Mouse (Mus musculus): ENCODE results near the gene Tex26. TPM values are rescaled to one million over a fixed set of nuclear protein-coding genes. Genes with fewer than 3 reads are reported as not detected.
A peak's percentile ranks its signal among the peaks of the same experiment; 100 is the strongest.

The Tex26 gene
- polyA plus RNA-seq, 1 experiment from 2014 or later = 3.0 TPM

GRCm38 (mm10) chr5:149514087-149514671 is 74.7 kb downstream of the Tex26 start:
- H3K36me3 ChIP-seq (ENCODE audit: insufficient read depth, low read length) = no peaks in the 10 kb centered on the region
- ATAC-seq = peak; percentile 73

GRCm38 (mm10) chr5:149514890-149515289 is 75.4 kb downstream of the Tex26 start:
- H3K4me1 ChIP-seq (ENCODE audit: insufficient read depth, low read depth, low read length) = peaks cover 7% of the 10 kb centered on the region; the same call in 1 of the 2 replicates
- WGBS = 35% methylated on average over 3 of the region's 3 CpGs
- DNase-seq (ENCODE audit: low spot score) (no peak), ATAC-seq (no peak)
- no peak overlapping the region for H3K27ac ChIP-seq (ENCODE audit: low read length)
- no peaks in the 10 kb centered on the region for H3K36me3 ChIP-seq (ENCODE audit: insufficient read depth, low read length)
- no peaks in the 10 kb centered on the region for H3K9me3 ChIP-seq (ENCODE audit: low read length)
- no peaks in the 10 kb centered on the region for H3K27me3 ChIP-seq (replicated peaks; ENCODE audit: insufficient read depth, low read length)
- H3K4me3 ChIP-seq (ENCODE audit: low read depth, low read length) = no peak overlapping the region
- H3K9ac ChIP-seq (replicated peaks; ENCODE audit: low read depth) = no peak overlapping the region
- no peak overlapping the region for H3K4me2 ChIP-seq (replicated peaks; ENCODE audit: low read depth, low read length)
- no peak for TF ChIP-seq CTCF (IDR thresholded peaks at IDR 0.05)
- no peak for TF ChIP-seq EP300 (IDR thresholded peaks at IDR 0.05)

More at GRCm38 (mm10) chr5:149514087-149514671, 74.7 kb downstream of the Tex26 start:
- H3K9ac ChIP-seq (replicated peaks; ENCODE audit: low read depth) = no peak overlapping the region
- H3K4me2 ChIP-seq (replicated peaks; ENCODE audit: low read depth, low read length) = peak overlapping the region; percentile 46
- no peaks in the 10 kb centered on the region for H3K9me3 ChIP-seq (ENCODE audit: low read length)
- peak; percentile 72 for DNase-seq (ENCODE audit: low spot score)
- peaks cover 7% of the 10 kb centered on the region; the same call in 1 of the 2 replicates for H3K4me1 ChIP-seq (ENCODE audit: insufficient read depth, low read depth, low read length)
- no peaks in the 10 kb centered on the region for H3K27me3 ChIP-seq (replicated peaks; ENCODE audit: insufficient read depth, low read length)
- TF ChIP-seq EP300 (IDR thresholded peaks at IDR 0.05) (no peak), CTCF (IDR thresholded peaks at IDR 0.05) (peak; percentile 42)
- H3K27ac ChIP-seq (ENCODE audit: low read length) = peak overlapping the region; percentile 7; the same call in 1 of the 2 replicates
- H3K4me3 ChIP-seq (ENCODE audit: low read depth, low read length) = no peak overlapping the region
- WGBS = 3% methylated on average over 14 of the region's 14 CpGs

GRCm38 (mm10) chr5:149517116-149517515 is 77.7 kb downstream of the Tex26 start:
- no peak overlapping the region for H3K9ac ChIP-seq (replicated peaks; ENCODE audit: low read depth)
- TF ChIP-seq EP300 (IDR thresholded peaks at IDR 0.05) (no peak), CTCF (IDR thresholded peaks at IDR 0.05) (no peak)
- no peak overlapping the region for H3K4me3 ChIP-seq (ENCODE audit: low read depth, low read length)
- no peaks in the 10 kb centered on the region for H3K36me3 ChIP-seq (ENCODE audit: insufficient read depth, low read length)
- ATAC-seq (no peak), DNase-seq (ENCODE audit: low spot score) (no peak)
- WGBS = 54% methylated on average over 6 of the region's 6 CpGs
- no peaks in the 10 kb centered on the region for H3K27me3 ChIP-seq (replicated peaks; ENCODE audit: insufficient read depth, low read length)
- no peak overlapping the region for H3K27ac ChIP-seq (ENCODE audit: low read length)
- no peaks in the 10 kb centered on the region for H3K9me3 ChIP-seq (ENCODE audit: low read length)
- H3K4me2 ChIP-seq (replicated peaks; ENCODE audit: low read depth, low read length) = no peak overlapping the region
- H3K4me1 ChIP-seq (ENCODE audit: insufficient read depth, low read depth, low read length) = peaks cover 7% of the 10 kb centered on the region; the same call in 1 of the 2 replicates

Other genes with a start within 250 kb of the Tex26 start
- 59.6 and 76.9 TPM in 2 replicates for gene Alox5ap, start 174.9 kb upstream of the Tex26 start, polyA plus RNA-seq (2015; fragmentation: Nextera tagmentation; extraction: Ambion mirVana)
- gene Medag, start 27.9 kb upstream of the Tex26 start, polyA plus RNA-seq (2015; fragmentation: Nextera tagmentation; extraction: Ambion mirVana) = 2.0 and 2.3 TPM in 2 replicates
- gene Wdr95, start 89.0 kb downstream of the Tex26 start, polyA plus RNA-seq (2015; fragmentation: Nextera tagmentation; extraction: Ambion mirVana) = 0.29 and 0.36 TPM in 2 replicates
- gene Hsph1, start 196.7 kb downstream of the Tex26 start, polyA plus RNA-seq (2015; fragmentation: Nextera tagmentation; extraction: Ambion mirVana) = 7.3 and 14.7 TPM in 2 replicates
- gene B3glct, start 238.6 kb downstream of the Tex26 start, polyA plus RNA-seq (2015; fragmentation: Nextera tagmentation; extraction: Ambion mirVana) = 5.0 and 5.1 TPM in 2 replicates

Data from lung, postnatal 0 days (tissue).